Mouse (Mus musculus): ENCODE measurements at regions not wholly inside any gene's neighbourhood (a gene's known extent, or its start where the extent isn't known, plus 50 kb on each side); places are given as distances from the start of the nearest gene placed in this dataset.

- dilution Hi-C loops (cut with MboI; ENCODE audit: extremely low pct_ligation_motif_present, extremely low pct_unique_long_range_greater_than_20kb, low sequenced_read_pairs): no loop called here
- H3K79me2 ChIP-seq (replicated peaks; ENCODE audit: control insufficient read depth, extremely low read depth, insufficient read depth, poor library complexity, severe bottlenecking): no peaks in the 10 kb centered on the region
- DNase-seq (ENCODE audit: extremely low read depth): no peak
- no peak overlapping the region; the same call in 1 of the 2 replicates for H3K4me2 ChIP-seq (ENCODE audit: insufficient read depth, low read depth, poor library complexity, severe bottlenecking)
- no peaks in the 10 kb centered on the region for H3K27me3 ChIP-seq (replicated peaks)
- H3K27ac ChIP-seq (ENCODE audit: insufficient read depth, low read depth): no peak overlapping the region
- H3K4me3 ChIP-seq (replicated peaks in 1 of 3; ENCODE audit: low read depth in 2 of 3, low read length in 2 of 3, poor library complexity in 1 of 3): no peak overlapping the region
- TF ChIP-seq RAD21 (IDR thresholded peaks at IDR 0.05; ENCODE audit: low read depth, low read length) (no peak), ZMIZ1 (IDR thresholded peaks at IDR 0.05; ENCODE audit: low read depth, low read length) (no peak), NRF1 (IDR thresholded peaks at IDR 0.05; ENCODE audit: low read depth, low read length) (no peak), ZC3H11A (IDR thresholded peaks at IDR 0.05; ENCODE audit: low read depth, low read length) (no peak), ETS1 (conservative IDR thresholded peaks at IDR 0.05; ENCODE audit: low read depth, low read length) (no peak), ZKSCAN1 (IDR thresholded peaks at IDR 0.05; ENCODE audit: borderline replicate concordance, low read depth, low read length) (no peak), GABPA (IDR thresholded peaks at IDR 0.05; ENCODE audit: insufficient replicate concordance, low read depth, low read length) (no peak), MYC (IDR thresholded peaks at IDR 0.05; ENCODE audit: low read depth, low read length) (no peak)
- H3K36me3 ChIP-seq (replicated peaks in 1 of 2; ENCODE audit: control insufficient read depth in 1 of 2, insufficient read depth in 1 of 2, low read length in 1 of 2): no peaks in the 10 kb centered on the region
- in situ Hi-C loops (cut with MboI; ENCODE audit: low pct_ligation_motif_present, low pct_unique_long_range_greater_than_20kb, low sequenced_read_pairs): no loop called here
- no peaks in the 10 kb centered on the region for H3K4me1 ChIP-seq (ENCODE audit: control insufficient read depth in 1 of 2, insufficient read depth in 2 of 2)
- H3K9ac ChIP-seq (ENCODE audit: insufficient read depth, low read depth): no peak overlapping the region
- H3K9me3 ChIP-seq (replicated peaks; ENCODE audit: low read length): no peaks in the 10 kb centered on the region
Measured at GRCm38 (mm10) chr10:111715172-111715571, 209.1 kb downstream of the Phlda1 start.

GRCm38 (mm10) chr10:111719632-111720031 lies 213.5 kb downstream of the Phlda1 start:
- dilution Hi-C loops (cut with MboI; ENCODE audit: extremely low pct_ligation_motif_present, extremely low pct_unique_long_range_greater_than_20kb, low sequenced_read_pairs): no loop called here
- no peak overlapping the region for H3K27ac ChIP-seq (ENCODE audit: insufficient read depth, low read depth)
- H3K4me3 ChIP-seq (replicated peaks in 1 of 3; ENCODE audit: low read depth in 2 of 3, low read length in 2 of 3, poor library complexity in 1 of 3): no peak overlapping the region
- no peak for DNase-seq (ENCODE audit: extremely low read depth)
- no peak overlapping the region for H3K9ac ChIP-seq (ENCODE audit: insufficient read depth, low read depth)
- H3K36me3 ChIP-seq (replicated peaks in 1 of 2; ENCODE audit: control insufficient read depth in 1 of 2, insufficient read depth in 1 of 2, low read length in 1 of 2): no peaks in the 10 kb centered on the region
- in situ Hi-C loops (cut with MboI; ENCODE audit: low pct_ligation_motif_present, low pct_unique_long_range_greater_than_20kb, low sequenced_read_pairs): no loop called here
- H3K4me2 ChIP-seq (ENCODE audit: insufficient read depth, low read depth, poor library complexity, severe bottlenecking): no peak overlapping the region
- H3K4me1 ChIP-seq (ENCODE audit: control insufficient read depth in 1 of 2, insufficient read depth in 2 of 2): peaks cover 0 to 12% of the 10 kb centered on the region in 2 experiments; a peak in 2 of 4 replicates
- TF ChIP-seq JUN (IDR thresholded peaks at IDR 0.05; ENCODE audit: insufficient read depth, low read depth, low read length): no peak
- 0 out of 2 replicates have a peak, but pooled peaks have one; percentile 30 for TF ChIP-seq JUND (conservative IDR thresholded peaks at IDR 0.05; ENCODE audit: low read depth, low read length)
- no peak for TF ChIP-seq POLR2AphosphoS2 (IDR thresholded peaks at IDR 0.05; ENCODE audit: low read depth, low read length)
- H3K79me2 ChIP-seq (replicated peaks; ENCODE audit: control insufficient read depth, extremely low read depth, insufficient read depth, poor library complexity, severe bottlenecking): no peaks in the 10 kb centered on the region
- no peaks in the 10 kb centered on the region for H3K27me3 ChIP-seq (replicated peaks)
- no peaks in the 10 kb centered on the region for H3K9me3 ChIP-seq (replicated peaks; ENCODE audit: low read length)

GRCm38 (mm10) chr10:111721068-111721467 lies 215.0 kb downstream of the Phlda1 start:
- H3K27ac ChIP-seq (ENCODE audit: insufficient read depth, low read depth): no peak overlapping the region
- in situ Hi-C loops (cut with MboI; ENCODE audit: low pct_ligation_motif_present, low pct_unique_long_range_greater_than_20kb, low sequenced_read_pairs): no loop called here
- no peak for TF ChIP-seq CHD1 (IDR thresholded peaks at IDR 0.05; ENCODE audit: low read depth, low read length)
- no peak for TF ChIP-seq MYC (IDR thresholded peaks at IDR 0.05; ENCODE audit: low read depth, low read length)
- TF ChIP-seq ZC3H11A (IDR thresholded peaks at IDR 0.05; ENCODE audit: low read depth, low read length): no peak
- no peak for TF ChIP-seq MAX (IDR thresholded peaks at IDR 0.05; ENCODE audit: low read length)
- TF ChIP-seq HCFC1 (IDR thresholded peaks at IDR 0.05; ENCODE audit: low read depth, low read length): no peak
- TF ChIP-seq JUND (conservative IDR thresholded peaks at IDR 0.05; ENCODE audit: low read depth, low read length): no peak
- no peak for TF ChIP-seq TCF12 (IDR thresholded peaks at IDR 0.05; ENCODE audit: low read depth, low read length)
- no peak for TF ChIP-seq CTCF (conservative IDR thresholded peaks at IDR 0.05 in 1 of 2, IDR thresholded peaks at IDR 0.05 in 1 of 2; ENCODE audit: low read depth in 2 of 2, low read length in 2 of 2)
- no peak for TF ChIP-seq POLR2A (IDR thresholded peaks at IDR 0.05; ENCODE audit: low read depth, low read length)
- no peak for TF ChIP-seq ZNF384 (IDR thresholded peaks at IDR 0.05; ENCODE audit: low read depth, low read length)
- TF ChIP-seq E2F4 (IDR thresholded peaks at IDR 0.05; ENCODE audit: insufficient replicate concordance, low read depth, low read length): no peak
- no peak for TF ChIP-seq NELFE (IDR thresholded peaks at IDR 0.05; ENCODE audit: low read depth, low read length)
- no peak for TF ChIP-seq RAD21 (IDR thresholded peaks at IDR 0.05; ENCODE audit: low read depth, low read length)
- no peak for TF ChIP-seq MXI1 (IDR thresholded peaks at IDR 0.05; ENCODE audit: low read depth, low read length)
- TF ChIP-seq UBTF (IDR thresholded peaks at IDR 0.05; ENCODE audit: low read depth, low read length): no peak
- no peak for TF ChIP-seq SIN3A (IDR thresholded peaks at IDR 0.05; ENCODE audit: low read length)
- TF ChIP-seq MAFK (IDR thresholded peaks at IDR 0.05; ENCODE audit: insufficient replicate concordance, low read length): no peak
- TF ChIP-seq POLR2AphosphoS2 (IDR thresholded peaks at IDR 0.05; ENCODE audit: low read depth, low read length): no peak
- TF ChIP-seq SMC3 (IDR thresholded peaks at IDR 0.05; ENCODE audit: low read depth, low read length): no peak
- no peak for TF ChIP-seq CHD2 (IDR thresholded peaks at IDR 0.05; ENCODE audit: low read length)
- dilution Hi-C loops (cut with MboI; ENCODE audit: extremely low pct_ligation_motif_present, extremely low pct_unique_long_range_greater_than_20kb, low sequenced_read_pairs): no loop called here
- no peaks in the 10 kb centered on the region for H3K79me2 ChIP-seq (replicated peaks; ENCODE audit: control insufficient read depth, extremely low read depth, insufficient read depth, poor library complexity, severe bottlenecking)
- H3K4me1 ChIP-seq (ENCODE audit: control insufficient read depth in 1 of 2, insufficient read depth in 2 of 2): peaks cover 0 to 17% of the 10 kb centered on the region in 2 experiments; a peak in 2 of 4 replicates
- no peak overlapping the region for H3K4me2 ChIP-seq (ENCODE audit: insufficient read depth, low read depth, poor library complexity, severe bottlenecking)
- no peaks in the 10 kb centered on the region for H3K36me3 ChIP-seq (replicated peaks in 1 of 2; ENCODE audit: control insufficient read depth in 1 of 2, insufficient read depth in 1 of 2, low read length in 1 of 2)
- H3K9ac ChIP-seq (ENCODE audit: insufficient read depth, low read depth): no peak overlapping the region
- no peaks in the 10 kb centered on the region for H3K27me3 ChIP-seq (replicated peaks)
- no peak overlapping the region for H3K4me3 ChIP-seq (replicated peaks in 1 of 3; ENCODE audit: low read depth in 2 of 3, low read length in 2 of 3, poor library complexity in 1 of 3)
- no peaks in the 10 kb centered on the region for H3K9me3 ChIP-seq (replicated peaks; ENCODE audit: low read length)
- no peak for DNase-seq (ENCODE audit: extremely low read depth)
